Mouse (Mus musculus) erythroid progenitor cell, adult 5-6 weeks (primary cell): ENCODE measurements around the gene Tctex1d4. TPM values are rescaled to one million over a fixed set of nuclear protein-coding genes. Genes with fewer than 3 reads are reported as not detected.

Experiments used
- ATAC-seq: replicated peaks from 2 replicates; pipeline ENCODE4 v1.8.0; 2016; ENCODE audit warnings: moderate number of reproducible peaks, mild to moderate bottlenecking, moderate TSS enrichment, inconsistent platforms; ENCODE audit not compliant: poor library complexity, low FRiP score, severe bottlenecking
- total RNA-seq, 2 experiments: library from RNA; stranded (forward) in 1 of 2; stranded (reverse) in 1 of 2; fragments of 150-400 nt in 1 of 2; fragments of 186-747, 209-891 nt in 1 of 2; gene quantifications; 2 replicates each; pipeline versions ENCODE4 v1.2.3 to v1.2.4; 2015 to 2017; ENCODE audit warnings: low replicate concordance in 2 of 2

Tctex1d4 gene
- total RNA-seq, 2 experiments from 2014 or later: not detected

GRCm38 (mm10) chr4:117134601-117134995 lies 8.0 kb downstream of the Tctex1d4 start:
- no peak for ATAC-seq

- 0 out of 2 replicates have a peak, but pooled peaks have one; percentile 44 for ATAC-seq
Observed at GRCm38 (mm10) chr4:117136034-117136433, 9.4 kb downstream of the Tctex1d4 start.

GRCm38 (mm10) chr4:117138295-117139216 lies 12.0 kb downstream of the Tctex1d4 start:
- no peak for ATAC-seq

GRCm38 (mm10) chr4:117139217-117139612 lies 12.6 kb downstream of the Tctex1d4 start:
- ATAC-seq: peak; percentile 69

GRCm38 (mm10) chr4:117140613-117141012 lies 14.0 kb downstream of the Tctex1d4 start:
- ATAC-seq: no peak

GRCm38 (mm10) chr4:117143023-117143422 lies 16.4 kb downstream of the Tctex1d4 start:
- no peak for ATAC-seq

GRCm38 (mm10) chr4:117145248-117145647 lies 18.7 kb downstream of the Tctex1d4 start:
- no peak for ATAC-seq

GRCm38 (mm10) chr4:117146176-117146575 lies 19.6 kb downstream of the Tctex1d4 start:
- ATAC-seq: peak; percentile 78

- ATAC-seq: no peak
Observed at GRCm38 (mm10) chr4:117148047-117148713, 21.6 kb downstream of the Tctex1d4 start.

GRCm38 (mm10) chr4:117148815-117149214 lies 22.2 kb downstream of the Tctex1d4 start:
- no peak for ATAC-seq

GRCm38 (mm10) chr4:117149291-117150211 lies 23.0 kb downstream of the Tctex1d4 start:
- ATAC-seq: no peak

- ATAC-seq: no peak
Observed at GRCm38 (mm10) chr4:117150212-117150733, 23.7 kb downstream of the Tctex1d4 start.

GRCm38 (mm10) chr4:117151416-117151815 lies 24.8 kb downstream of the Tctex1d4 start:
- no peak for ATAC-seq

GRCm38 (mm10) chr4:117152714-117153113 lies 26.1 kb downstream of the Tctex1d4 start:
- ATAC-seq: no peak

GRCm38 (mm10) chr4:117155020-117155791 lies 28.6 kb downstream of the Tctex1d4 start:
- 0 out of 2 replicates have a peak, but pooled peaks have one; percentile 26 for ATAC-seq

- ATAC-seq: peak; percentile 93
Observed at GRCm38 (mm10) chr4:117155792-117156355, 29.3 kb downstream of the Tctex1d4 start, which contains the start of gene Rps8. Gene Rps8 (minus strand): TSS chr4:117156243.

GRCm38 (mm10) chr4:117156372-117156771 lies 29.8 kb downstream of the Tctex1d4 start:
- no peak for ATAC-seq

- no peak for ATAC-seq
Observed at GRCm38 (mm10) chr4:117159666-117160065, 33.1 kb downstream of the Tctex1d4 start.
